Mouse (Mus musculus) small intestine, adult 2 months (tissue): Measurements from ENCODE around the gene Espl1. TPM values are rescaled to one million over a fixed set of nuclear protein-coding genes. Genes with fewer than 3 reads are reported as not detected.
A peak's percentile ranks its signal among the peaks of the same experiment; 100 is the strongest.

Experiments
- H3K27ac ChIP-seq: fragments of 200-500 bp; 2 replicates; pipeline ENCODE4 v1.5.1; 2012; ENCODE audit warnings: low read depth, low read length, control low read depth, inconsistent platforms; ENCODE audit not compliant: insufficient read depth
- H3K27me3 ChIP-seq: fragments of 200-500 bp; 2 replicates; pipeline ENCODE4 v1.6.1; 2012; ENCODE audit warnings: mild to moderate bottlenecking, moderate library complexity, low read length, inconsistent platforms; ENCODE audit not compliant: control insufficient read depth, insufficient read depth
- H3K36me3 ChIP-seq: fragments of 200-500 bp; 2 replicates; pipeline ENCODE4 v1.6.1; 2012; ENCODE audit warnings: mild to moderate bottlenecking, low read length, control low read depth, inconsistent platforms; ENCODE audit not compliant: control insufficient read depth, insufficient read depth
- H3K4me1 ChIP-seq: fragments of 200-500 bp; 2 replicates; pipeline ENCODE4 v1.6.1; 2012; ENCODE audit warnings: low read length, inconsistent platforms, mixed read lengths; ENCODE audit not compliant: control insufficient read depth, insufficient read depth, insufficient read length
- H3K4me3 ChIP-seq: fragments of 200-500 bp; 2 replicates; pipeline ENCODE4 v1.5.1; 2012; ENCODE audit warnings: low read depth, mild to moderate bottlenecking, control low read depth, inconsistent platforms, low read length, moderate library complexity
- CTCF ChIP-seq: fragments of 200-500 bp; IDR thresholded peaks from 2 replicates; pipeline ENCODE4 v1.5.1; 2012; ENCODE audit warnings: low read depth, mild to moderate bottlenecking, control low read depth, inconsistent platforms, low read length, moderate library complexity, mixed read lengths; ENCODE audit not compliant: insufficient replicate concordance, insufficient read length; ENCODE audit errors: extremely low read depth
- POLR2A ChIP-seq: fragments of 200-500 bp; IDR thresholded peaks from 2 replicates; pipeline ENCODE4 v1.6.1; 2012; ENCODE audit warnings: low read depth, mild to moderate bottlenecking, control low read depth, inconsistent platforms, low read length, moderate library complexity
- WGBS: fragments of 180-500 bp; shearing (Covaris S2); methylation state at CpG from one replicate; pipeline ENCODE4 v1.1.7; 2018; 5-methylcytosine and 5-hydroxymethylcytosine counted together
- polyA plus RNA-seq: library from polyadenylated mRNA; depleted of rRNA; stranded (reverse); fragments of >200 nt; gene quantifications from 2 replicates; pipeline ENCODE4 v1.2.3, GENCODE M21; 2012

The Espl1 gene
- polyA plus RNA-seq, 1 experiment, result 5.8 TPM

- WGBS, result 7% methylated on average over 1 of the region's 1 CpGs
- Histone ChIP-seq H3K4me3 (no peak overlapping the region), H3K27ac (no peak overlapping the region), H3K4me1 (no peaks in the 10 kb centered on the region), H3K27me3 (no peaks in the 10 kb centered on the region), H3K36me3 (peaks cover 20% of the 10 kb centered on the region)
- TF ChIP-seq POLR2A (no peak), CTCF (peak; percentile 38; the same call in 1 of the 2 replicates)
These were observed 45.5 kb downstream of the Espl1 start for GRCm38 (mm10) chr15:102341580-102341979.

GRCm38 (mm10) chr15:102344490-102344889, 48.4 kb downstream of the Espl1 start:
- Histone ChIP-seq H3K36me3 (peaks cover 5% of the 10 kb centered on the region; the same call in 1 of the 2 replicates), H3K4me3 (no peak overlapping the region), H3K27me3 (no peaks in the 10 kb centered on the region), H3K4me1 (no peaks in the 10 kb centered on the region), H3K27ac (no peak overlapping the region)
- WGBS, result 91% methylated on average over 3 of the region's 3 CpGs
- TF ChIP-seq CTCF, result no peak
- no peak for TF ChIP-seq POLR2A

GRCm38 (mm10) chr15:102346444-102346843, 50.4 kb downstream of the Espl1 start:
- Histone ChIP-seq H3K4me3 (no peak overlapping the region), H3K36me3 (peaks cover 5% of the 10 kb centered on the region; the same call in 1 of the 2 replicates), H3K4me1 (peaks cover 2% of the 10 kb centered on the region; the same call in 1 of the 2 replicates), H3K27me3 (no peaks in the 10 kb centered on the region), H3K27ac (no peak overlapping the region)
- WGBS, result 52% methylated on average over 4 of the region's 4 CpGs
- TF ChIP-seq POLR2A (no peak), CTCF (no peak)

- peaks cover 11% of the 10 kb centered on the region; the same call in 1 of the 2 replicates for H3K27me3 ChIP-seq
- peak within 1 kb of the TSS; percentile 76 for H3K4me3 ChIP-seq
- peaks cover 5% of the 10 kb centered on the region; the same call in 1 of the 2 replicates for H3K4me1 ChIP-seq
- TF ChIP-seq POLR2A, result no peak; the same call in 1 of the 2 replicates
- TF ChIP-seq CTCF, result peak; percentile 86
- no peaks in the 10 kb centered on the region; the same call in 1 of the 2 replicates for H3K36me3 ChIP-seq
- WGBS, result under 1% methylated on average over 56 of the region's 56 CpGs
- H3K27ac ChIP-seq, result peak within 1 kb of the TSS; percentile 2; the same call in 1 of the 2 replicates
These were observed 54.3 kb downstream of the Espl1 start, which contains the start of gene Aaas for GRCm38 (mm10) chr15:102350138-102350941. TSS of gene Aaas (minus strand) at chr15:102350771.

GRCm38 (mm10) chr15:102350942-102351291, 54.9 kb downstream of the Espl1 start:
- Histone ChIP-seq H3K4me1 (peaks cover 11% of the 10 kb centered on the region), H3K4me3 (peak overlapping the region; percentile 76), H3K27ac (no peak overlapping the region), H3K27me3 (peaks cover 16% of the 10 kb centered on the region), H3K36me3 (no peaks in the 10 kb centered on the region)
- TF ChIP-seq CTCF, result no peak
- no peak for TF ChIP-seq POLR2A
- 4% methylated on average over 11 of the region's 11 CpGs for WGBS

- Histone ChIP-seq H3K36me3 (no peaks in the 10 kb centered on the region), H3K4me1 (peaks cover 11% of the 10 kb centered on the region), H3K27ac (no peak overlapping the region), H3K27me3 (peaks cover 28% of the 10 kb centered on the region), H3K4me3 (no peak overlapping the region)
- WGBS, result 61% methylated on average over 2 of the region's 2 CpGs
- TF ChIP-seq CTCF (peak; percentile 12; the same call in 1 of the 2 replicates), POLR2A (no peak)
These were observed 56.1 kb downstream of the Espl1 start for GRCm38 (mm10) chr15:102352177-102352576.

- Histone ChIP-seq H3K36me3 (no peaks in the 10 kb centered on the region), H3K27me3 (peaks cover 34% of the 10 kb centered on the region), H3K27ac (no peak overlapping the region), H3K4me3 (no peak overlapping the region), H3K4me1 (peaks cover 11% of the 10 kb centered on the region)
- WGBS, result 88% methylated on average over 2 of the region's 2 CpGs
- TF ChIP-seq POLR2A, result no peak
- no peak for TF ChIP-seq CTCF
These were observed 57.9 kb downstream of the Espl1 start for GRCm38 (mm10) chr15:102353986-102354385.
